Comparison of ENCODE assay signal across 11 mouse cellular contexts in genomic region chr11:36334100-36334735, GRCm38 (mm10).
DNase-seq lines count a peak whose midpoint lies in the region; ATAC-seq lines count a peak whose summit lies in the region.
"Had no signal": no experiment of that assay in that cellular context is flagged by ENCODE, and none has a peak within 500 bp of the region (broad histone marks: within the 10 kb centered on the region; RNA-seq: fewer than 3 reads in every experiment).

No protein-coding gene starts in this region.

- no peak overlapping the region for H3K27ac ChIP-seq in kidney, embryonic 16.5 days (ENCODE audit: low read length)
- peak overlapping the region; percentile 45; the same call in 1 of the 2 replicates for H3K27ac ChIP-seq in hindbrain, embryonic 14.5 days

- H3K36me3 ChIP-seq in kidney, embryonic 16.5 days (ENCODE audit: insufficient read depth, low read length): no peaks in the 10 kb centered on the region
- no peaks in the 10 kb centered on the region for H3K36me3 ChIP-seq in hindbrain, embryonic 14.5 days (replicated peaks; ENCODE audit: control insufficient read depth, insufficient read depth)
- H3K36me3 ChIP-seq: G1E had no signal

- H3K4me1 ChIP-seq in kidney, embryonic 16.5 days (ENCODE audit: insufficient read depth, low read length): peaks cover 10% of the 10 kb centered on the region; the same call in 1 of the 2 replicates
- H3K4me1 ChIP-seq in hindbrain, embryonic 14.5 days (replicated peaks; ENCODE audit: control insufficient read depth, insufficient read depth, low read length): peaks cover 22% of the 10 kb centered on the region

- H3K9me3 ChIP-seq in kidney, embryonic 16.5 days (ENCODE audit: low read length): 0 out of 2 replicates have a peak, but pooled peaks cover 4% of the 10 kb centered on the region
- H3K9me3 ChIP-seq in hindbrain, embryonic 14.5 days (ENCODE audit: control insufficient read depth, low read length): no peaks in the 10 kb centered on the region

- no peak overlapping the region for H3K4me3 ChIP-seq in kidney, embryonic 16.5 days (ENCODE audit: low read length)
- no peak overlapping the region for H3K4me3 ChIP-seq in hindbrain, embryonic 14.5 days (replicated peaks; ENCODE audit: low read length)

- no peak for DNase-seq in kidney, adult 18-20 months
- peak; percentile 60 for DNase-seq in embryo, embryonic 11 days
- DNase-seq in hindbrain, embryonic 14.5 days (ENCODE audit: low spot score): peak; percentile 32
- peak; percentile 30 for DNase-seq in neural tube, embryonic 10.5 days (ENCODE audit: extremely low spot score, low spot score)
- no peak for DNase-seq in ovary, postnatal 36 days (ENCODE audit: low spot score)
- no peak for DNase-seq in layer of hippocampus, adult 8-10 months (ENCODE audit: low spot score in 2 of 2)
- DNase-seq: gastrocnemius, postnatal 10 days; thymus, adult 2 months had no signal

- ATAC-seq in kidney, embryonic 16.5 days (ENCODE audit: low FRiP score, low TSS enrichment): peak; percentile 61; the same call in 1 of the 2 replicates
- ATAC-seq in hindbrain, embryonic 14.5 days (ENCODE audit: low FRiP score): peak; percentile 51; the same call in 1 of the 2 replicates
- no peak for ATAC-seq in erythroblast, adult 5-6 weeks (replicated peaks; ENCODE audit: low FRiP score, poor library complexity, severe bottlenecking)

- H3K9ac ChIP-seq in kidney, embryonic 16.5 days (replicated peaks; ENCODE audit: low read length): no peak overlapping the region
- H3K9ac ChIP-seq in hindbrain, embryonic 14.5 days: no peak overlapping the region

- 3% methylated on average over 7 of the region's 7 CpGs for WGBS in kidney, embryonic 16.5 days
- 14% methylated on average over 7 of the region's 7 CpGs for WGBS in hindbrain, embryonic 14.5 days

- H3K27me3 ChIP-seq in kidney, embryonic 16.5 days (ENCODE audit: insufficient read depth, low read length): no peaks in the 10 kb centered on the region
- no peaks in the 10 kb centered on the region for H3K27me3 ChIP-seq in hindbrain, embryonic 14.5 days (ENCODE audit: control insufficient read depth, insufficient read depth, low read length)

- H3K4me2 ChIP-seq in kidney, embryonic 16.5 days (replicated peaks; ENCODE audit: low read depth, low read length): peak overlapping the region; percentile 23; the same call in 1 of the 2 replicates
- H3K4me2 ChIP-seq in hindbrain, embryonic 14.5 days (replicated peaks): no peak overlapping the region

Comparison
In these comparisons a context has a peak if more than half of its experiments do, and no peak if none do; other contexts are left out.
1. DNase-seq: peak in embryo, embryonic 11 days (single experiment), hindbrain, embryonic 14.5 days (single experiment) and neural tube, embryonic 10.5 days (single experiment); none in kidney, adult 18-20 months (single experiment), ovary, postnatal 36 days (single experiment) and layer of hippocampus, adult 8-10 months (0 of 2).